In the genomic region with DNA sequence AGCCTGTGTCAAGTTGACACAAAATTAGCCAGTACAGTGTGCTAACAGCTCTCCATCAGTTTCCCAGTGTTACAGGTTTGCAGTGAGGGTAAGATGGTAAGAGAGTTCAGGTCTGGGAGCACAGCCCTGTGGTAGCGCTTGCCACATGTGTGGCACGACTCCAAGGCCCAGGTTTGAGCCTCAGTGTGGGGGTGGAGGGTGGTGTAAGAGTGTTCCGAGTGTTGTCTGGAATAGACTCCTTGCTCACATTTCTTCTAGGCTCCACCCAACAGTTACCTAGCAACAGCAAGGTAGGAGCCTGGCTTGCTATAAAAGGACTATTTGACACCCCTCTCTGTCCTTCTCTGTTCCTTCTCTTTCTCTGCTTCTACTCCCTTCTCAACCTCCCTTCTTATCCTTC, we compare ENCODE assay signal across 15 mouse cellular contexts. TPM values are rescaled to one million over a fixed set of nuclear protein-coding genes. Genes with fewer than 3 reads are reported as not detected.
DNase-seq lines count a peak whose midpoint lies in the region; TF ChIP-seq lines count a peak whose summit lies in the region.
"Had no signal": no experiment of that assay in that cellular context is flagged by ENCODE, and none has a peak within 500 bp of the region (broad histone marks: within the 10 kb centered on the region; RNA-seq: fewer than 3 reads in every experiment).

No protein-coding gene starts in this region.

- peak; percentile 44 for DNase-seq in adrenal gland, postnatal 14 days
- no peak for DNase-seq in adrenal gland, adult 8-10 months
- DNase-seq in brain, adult 2 months (ENCODE audit: low read depth, low spot score), result peak; percentile 78
- peak; percentile 51 to 53 for DNase-seq in left cerebral cortex, postnatal 36 days (ENCODE audit: low spot score in 2 of 2)
- DNase-seq in lung, postnatal 14 days, result peak; percentile 47
- no peak for DNase-seq in adipocyte (ENCODE audit: low spot score)
- DNase-seq in thymus, adult 18-20 months, result no peak
- DNase-seq in layer of hippocampus, adult 2 months (ENCODE audit: low spot score in 2 of 2), result no peak
- DNase-seq: cerebellum, postnatal 25 days; liver, postnatal 0 days; spleen, adult 18-20 months had no signal

- intact Hi-C loops in left cerebral cortex, postnatal 36 days (cut with DNase I), result no loop called here

- no peak overlapping the region for H3K4me3 ChIP-seq in layer of hippocampus, adult 2 months

- H3K27ac ChIP-seq in layer of hippocampus, adult 2 months, result no peak overlapping the region
- H3K27ac ChIP-seq: kidney, postnatal 0 days had no signal

- no peak for TF ChIP-seq CTCF in layer of hippocampus, adult 2 months (conservative IDR thresholded peaks at IDR 0.05)

RNA-seq across cellular contexts. Expression of gene Nr2e3, which starts 3.9 kb away (rescaled TPM):
- total RNA-seq in adrenal gland, postnatal 14 days (2021), result 0.53 TPM in 1 of 2 replicates, not detected in the other
- total RNA-seq in adrenal gland, adult 8-10 months (2022), result not detected
- total RNA-seq in left cerebral cortex, postnatal 36 days (2021), result not detected
- not detected for total RNA-seq in layer of hippocampus, adult 2 months (2021)
- total RNA-seq: layer of hippocampus, postnatal 14 days; monocyte, adult 5-6 weeks; neutrophil, adult 5-6 weeks had no signal

Comparison
In these comparisons a context has a peak if more than half of its experiments do, and no peak if none do; other contexts are left out.
1. DNase-seq: peak in adrenal gland, postnatal 14 days (single experiment), brain, adult 2 months (single experiment), left cerebral cortex, postnatal 36 days (2 of 2) and lung, postnatal 14 days (single experiment); none in adrenal gland, adult 8-10 months (single experiment), adipocyte (single experiment), thymus, adult 18-20 months (0 of 2) and layer of hippocampus, adult 2 months (0 of 2).